Mouse (Mus musculus): ENCODE measurements around the gene Glod5. TPM values are rescaled to one million over a fixed set of nuclear protein-coding genes. Genes with fewer than 3 reads are reported as not detected.
"Not testable (repeated sequence)": the region's sequence is repeated elsewhere in the genome, so short reads cannot be mapped to it uniquely, and the experiment has no call there.

Glod5 gene
- 0.22 and 0.31 TPM in 2 replicates for polyA plus RNA-seq (2012; rRNA removed)

DNA sequence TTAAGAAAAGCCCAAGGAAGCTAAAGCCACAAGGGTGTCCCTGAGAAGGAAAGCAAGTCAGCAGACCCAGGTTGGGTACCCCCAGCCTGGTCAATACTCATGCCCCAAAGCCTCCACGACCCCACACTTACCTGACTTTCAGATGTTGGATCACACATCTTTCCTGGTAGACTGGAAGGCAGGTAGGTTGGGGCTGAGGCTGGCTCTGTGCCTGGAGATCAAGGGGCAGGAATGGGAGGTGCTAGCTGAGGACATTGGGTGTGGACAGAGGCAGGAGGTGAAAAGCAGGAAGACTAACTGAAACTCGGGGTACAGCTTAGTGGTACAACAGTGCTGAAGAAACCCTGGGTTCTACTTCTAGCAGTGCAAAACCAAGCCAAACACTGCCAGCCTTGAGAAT, at the start of gene Glod5:
Gene Glod5 (minus strand): TSS at position 207 of the 400 bp plus-strand sequence.
- DNase-seq (ENCODE audit: low read depth) = no peak

DNA sequence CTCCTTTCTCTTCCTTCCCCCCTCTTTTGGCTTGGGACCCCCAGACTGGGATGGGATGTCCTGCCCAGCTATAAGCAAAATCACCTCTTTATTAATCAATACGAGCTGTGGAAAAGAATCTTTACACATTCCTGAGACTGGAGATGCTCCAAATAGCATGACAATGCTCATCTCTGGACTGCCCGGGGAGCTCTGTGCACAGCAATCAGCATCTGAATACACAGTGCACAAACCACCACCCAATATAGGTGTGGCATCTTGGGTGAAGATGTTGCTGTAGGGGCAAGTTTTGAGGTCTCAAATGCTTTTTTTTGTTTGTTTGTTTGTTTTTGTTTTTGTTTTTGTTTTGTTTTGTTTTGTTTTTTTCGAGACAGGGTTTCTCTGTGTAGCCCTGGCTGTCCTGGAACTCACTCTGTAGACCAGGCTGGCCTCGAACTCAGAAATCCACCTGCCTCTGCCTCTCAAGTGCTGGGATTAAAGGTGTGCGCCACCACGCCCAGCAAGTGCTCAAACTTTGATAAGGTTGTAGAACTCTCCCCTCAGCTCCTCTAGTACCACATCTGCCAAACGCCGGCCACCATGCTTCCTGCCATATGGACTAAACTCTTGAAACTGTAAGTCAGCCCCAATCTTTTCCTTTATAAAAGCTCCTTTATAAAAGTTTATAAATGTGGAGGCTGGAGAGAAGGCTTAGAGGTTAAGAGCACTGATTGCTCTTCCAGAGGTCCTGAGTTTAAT, 32.9 kb upstream of the Glod5 start:
- DNase-seq (ENCODE audit: low read depth) = not testable (repeated sequence)

DNA sequence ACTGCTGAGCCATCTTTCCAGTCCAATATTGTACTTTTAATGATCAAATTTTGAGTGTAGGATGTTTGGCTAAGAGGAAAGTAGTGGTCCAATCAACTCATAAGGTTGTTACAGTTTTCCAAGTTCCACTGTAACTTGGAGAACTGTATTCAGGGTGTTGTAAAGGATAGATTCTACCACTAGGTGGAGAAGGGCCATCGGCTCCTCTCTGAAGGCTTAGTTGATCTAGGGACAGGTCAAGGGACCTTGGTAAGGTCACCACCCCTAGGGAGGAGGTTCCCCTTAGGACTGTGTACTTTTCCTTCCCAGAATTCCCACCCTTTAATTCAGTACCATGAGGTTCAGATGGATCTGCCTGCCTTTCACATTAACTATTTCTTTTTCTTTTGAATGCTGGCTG, 14.7 kb upstream of the Glod5 start:
- DNase-seq (ENCODE audit: low read depth) = no peak

DNA sequence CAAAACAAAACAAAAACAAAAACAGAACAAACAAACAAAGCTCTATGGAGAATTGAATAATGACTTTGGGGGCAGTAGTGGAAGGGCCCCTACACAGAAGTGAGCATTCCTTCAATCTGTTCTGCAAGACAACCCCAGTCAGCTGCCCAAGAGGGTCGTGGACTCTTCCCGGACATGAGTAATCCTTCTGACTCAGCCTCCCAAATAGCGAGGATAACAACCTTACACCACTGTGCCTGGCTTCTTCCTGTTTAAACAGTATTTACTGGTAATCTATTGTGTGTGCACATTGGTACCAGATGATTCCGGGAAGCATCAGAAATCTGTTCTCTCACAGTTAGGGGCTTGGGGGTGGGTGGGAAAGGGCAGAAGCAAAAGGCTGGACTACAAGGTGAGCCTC, 8.5 kb upstream of the Glod5 start:
- DNase-seq (ENCODE audit: low read depth) = no peak

DNA sequence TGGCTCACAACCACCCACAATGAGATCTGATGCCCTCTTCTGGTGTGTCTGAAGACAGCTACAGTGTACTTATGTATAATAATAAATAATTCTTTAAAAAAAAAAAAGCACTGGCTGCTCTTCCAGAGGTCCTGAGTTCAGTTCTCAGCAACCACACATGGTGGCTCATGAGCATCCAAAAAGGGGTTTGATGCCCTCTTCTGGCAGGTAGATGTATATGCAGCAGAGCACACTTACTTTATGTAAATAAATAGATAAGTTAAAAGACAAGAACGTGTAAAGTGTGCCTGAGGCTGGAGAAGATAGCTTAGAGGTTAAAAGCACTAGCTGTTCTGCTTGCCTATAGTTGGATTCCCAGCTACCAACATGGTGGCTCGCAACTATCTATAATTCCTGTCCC, 6.5 kb upstream of the Glod5 start:
- no peak for DNase-seq (ENCODE audit: low read depth)

DNA sequence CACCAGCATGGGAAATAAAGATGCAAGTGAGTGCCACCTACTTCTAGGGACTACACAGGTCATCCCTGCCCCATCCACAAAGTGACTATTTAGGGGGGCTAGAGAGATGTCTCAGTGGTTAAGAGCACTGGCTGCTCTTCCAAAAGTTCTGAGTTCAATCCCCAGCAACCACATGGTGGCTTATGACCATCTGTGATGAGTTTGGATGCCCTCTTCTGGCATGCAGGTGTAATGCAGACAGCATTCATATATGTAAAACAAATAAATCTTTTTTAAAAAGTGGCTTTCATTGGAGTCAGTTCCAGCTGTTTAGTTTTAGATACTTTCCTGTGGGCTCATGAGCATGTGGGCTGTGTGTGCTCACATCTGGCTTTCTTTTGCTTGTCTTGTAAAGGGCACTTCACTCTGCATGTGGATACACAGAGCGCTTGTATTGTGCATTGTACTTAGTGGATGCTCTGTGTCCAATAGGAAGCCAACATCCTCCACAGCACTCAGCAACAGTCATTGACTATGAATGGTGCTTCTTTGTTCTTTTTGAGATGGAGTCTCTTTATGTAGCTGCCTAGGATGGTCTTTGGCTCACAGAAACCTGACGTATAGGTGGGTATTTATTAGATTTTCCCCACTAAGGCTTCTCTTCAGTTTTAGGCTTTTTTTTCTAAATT, 2.0 kb upstream of the Glod5 start:
- no peak for DNase-seq (ENCODE audit: low read depth)

DNA sequence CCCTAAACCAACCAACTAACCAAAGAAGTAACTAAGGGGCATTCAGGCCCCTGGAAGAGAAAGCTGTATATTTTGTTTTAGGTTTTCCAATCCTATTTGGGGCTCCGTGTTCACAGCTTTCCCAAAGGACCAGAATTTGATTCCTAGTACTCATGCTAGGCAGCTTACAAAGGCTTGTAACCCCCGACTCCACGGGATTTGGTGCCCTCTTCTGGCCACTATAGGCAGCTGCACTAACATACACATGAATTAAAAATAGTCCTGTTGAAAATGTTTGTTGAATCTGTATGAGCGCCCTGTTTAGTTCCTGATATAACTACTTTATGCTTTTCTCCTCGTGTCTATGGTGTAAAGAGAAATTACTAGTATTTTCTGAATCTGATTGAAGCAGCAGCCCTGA, 1.1 kb downstream of the Glod5 start:
- no peak for DNase-seq (ENCODE audit: low read depth)

DNA sequence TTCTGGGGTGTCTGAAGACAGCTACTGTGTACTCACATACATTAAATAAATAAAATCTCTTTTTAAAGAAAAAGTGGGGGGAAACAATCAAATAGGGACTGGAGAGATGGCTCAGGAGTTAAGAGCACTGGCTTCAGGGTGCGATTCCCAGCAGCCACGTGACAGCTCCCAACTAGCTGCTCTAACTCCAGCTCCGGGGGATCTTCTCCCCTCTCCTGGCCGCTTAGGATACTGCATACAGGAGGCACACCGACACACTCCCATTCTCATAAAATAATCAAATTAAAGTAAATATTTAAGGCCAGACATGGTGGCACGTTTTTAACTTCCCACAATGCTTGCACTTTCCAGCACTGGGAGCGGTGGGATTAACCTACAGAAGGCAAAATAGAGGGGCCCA, 2.6 kb downstream of the Glod5 start:
- DNase-seq (ENCODE audit: low read depth) = not testable (repeated sequence)

DNA sequence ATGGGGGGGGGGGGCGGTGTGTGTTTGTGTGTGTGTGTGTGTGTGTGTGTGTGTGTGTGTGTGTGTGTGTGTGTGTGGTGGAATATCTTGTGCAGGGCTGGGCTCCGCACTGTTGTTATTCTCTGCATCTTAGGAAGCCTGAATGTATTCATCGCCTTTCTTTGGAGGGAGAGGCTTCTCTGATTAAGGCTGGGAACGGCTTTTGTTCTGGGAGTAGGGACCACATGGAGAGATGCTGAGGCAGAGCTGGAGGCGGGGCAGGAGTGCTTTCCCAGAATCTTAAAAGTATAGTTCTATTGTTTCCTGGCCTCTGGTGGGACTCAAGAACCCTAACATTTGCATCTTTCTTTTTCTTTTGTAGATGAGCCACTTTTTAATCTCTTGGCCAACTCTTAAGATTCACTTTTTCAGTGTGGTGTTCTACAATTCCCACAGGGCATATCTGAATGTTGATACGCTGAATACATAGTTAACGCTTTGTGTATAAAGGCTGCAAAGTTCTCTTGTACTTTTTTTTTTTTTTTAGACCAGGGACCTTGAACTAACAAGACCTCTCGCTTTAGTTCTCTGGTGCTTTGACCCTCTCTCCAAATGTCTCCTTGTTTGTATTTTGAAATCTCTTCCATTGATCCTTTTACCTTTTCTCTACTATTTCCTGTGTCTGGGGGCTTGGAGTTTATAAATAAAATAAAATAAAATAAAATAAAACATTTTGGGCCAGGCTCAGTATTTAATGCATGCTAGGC, 4.5 kb downstream of the Glod5 start:
- no peak for DNase-seq (ENCODE audit: low read depth)

DNA sequence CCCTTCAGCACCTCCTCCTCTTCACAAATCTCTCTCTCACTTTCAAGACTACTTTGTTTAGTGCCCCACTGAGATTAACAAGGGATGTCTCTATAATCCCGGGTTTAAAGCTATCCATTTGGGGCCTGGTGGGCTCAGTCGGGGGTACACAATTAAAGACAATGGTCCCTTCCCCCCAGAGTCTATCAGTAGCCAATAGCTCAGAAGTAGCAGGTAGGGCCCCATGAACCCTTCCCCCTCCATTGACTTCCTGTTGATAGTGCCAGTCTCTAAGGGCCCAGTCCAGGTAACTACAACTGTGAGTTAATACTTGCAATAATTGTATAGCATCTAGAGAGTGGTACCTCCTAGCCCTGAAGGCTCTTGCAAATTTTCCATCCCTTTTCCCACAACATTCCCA, 5.1 kb downstream of the Glod5 start:
- DNase-seq (ENCODE audit: low read depth) = no peak

DNA sequence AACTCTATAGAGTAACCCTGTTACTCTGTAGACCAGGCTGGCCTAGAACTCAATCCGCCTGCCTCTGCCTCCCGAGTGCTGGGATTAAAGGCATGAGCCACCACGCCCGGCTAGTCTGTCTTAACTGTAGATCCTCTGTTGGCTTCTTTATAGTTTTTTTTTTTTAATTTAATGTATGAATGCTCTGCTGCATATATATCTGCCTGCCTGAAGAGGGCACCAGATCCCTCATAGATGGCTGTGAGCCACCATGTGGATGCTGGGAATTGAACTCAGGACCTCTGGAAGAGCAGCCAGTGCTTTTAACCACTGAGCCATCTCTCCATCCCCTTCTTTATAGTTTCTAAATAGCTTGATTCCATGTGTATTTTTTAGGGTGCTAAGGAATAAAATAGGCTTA, 8.9 kb downstream of the Glod5 start:
- DNase-seq (ENCODE audit: low read depth) = not testable (repeated sequence)

DNA sequence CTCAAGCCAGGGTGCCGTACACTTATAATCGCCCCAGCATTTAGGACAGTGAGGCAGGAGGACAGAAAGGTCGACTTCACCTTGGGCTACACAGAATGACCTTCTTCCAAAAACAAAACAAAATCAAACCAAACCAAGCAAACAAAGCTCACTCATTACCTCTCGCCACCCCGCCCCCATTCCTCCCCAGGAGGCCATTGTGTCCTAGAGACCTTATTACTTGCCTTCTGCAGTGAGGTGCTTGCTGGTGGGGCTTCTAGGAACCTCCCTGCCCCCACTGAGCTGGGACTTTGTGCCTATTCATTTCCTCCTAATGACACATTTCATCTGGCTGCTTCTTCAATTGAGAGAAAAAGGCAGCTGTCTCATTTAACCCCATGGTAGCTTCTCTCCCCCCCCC, 9.7 kb downstream of the Glod5 start:
- DNase-seq (ENCODE audit: low read depth) = no peak

DNA sequence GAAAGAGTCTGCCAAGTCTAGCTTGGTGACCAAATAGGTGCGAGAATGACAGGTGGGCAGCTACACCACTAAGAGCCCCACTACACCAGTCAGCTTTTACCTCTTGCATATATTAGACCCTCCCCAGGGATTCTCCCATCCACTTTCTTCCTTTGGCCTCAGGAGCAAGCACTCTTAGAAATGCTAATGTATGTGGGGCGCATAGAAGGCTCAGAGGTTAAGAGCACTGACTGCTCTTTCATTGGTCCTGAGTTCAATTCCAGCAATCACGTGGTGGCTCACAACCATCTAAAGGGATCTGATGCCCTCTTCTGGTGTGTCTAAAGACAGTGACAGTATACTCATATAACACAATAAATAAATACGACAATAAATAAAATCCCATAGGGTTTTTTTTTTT, 15.3 kb downstream of the Glod5 start:
- DNase-seq (ENCODE audit: low read depth) = no peak

DNA sequence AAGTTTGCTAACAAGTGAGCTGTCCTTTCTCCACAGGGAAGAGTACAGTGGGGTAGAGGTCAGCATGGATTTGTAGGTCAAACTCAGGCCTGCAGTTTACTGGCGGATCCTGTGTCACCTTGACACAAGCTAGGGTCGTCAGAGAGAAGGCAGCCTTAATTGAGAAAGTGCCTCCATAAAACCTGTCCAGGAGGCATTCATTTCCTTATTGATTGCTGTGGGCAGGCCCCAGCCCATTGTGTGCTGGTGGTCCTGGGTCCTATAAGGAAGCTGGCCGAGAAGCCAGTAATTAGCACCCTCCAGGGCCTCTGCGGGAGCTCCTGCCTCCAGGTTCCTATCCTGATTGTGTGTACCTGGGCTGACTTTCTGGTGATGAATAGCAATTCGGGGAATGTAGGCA, 16.3 kb downstream of the Glod5 start:
- DNase-seq (ENCODE audit: low read depth) = no peak

DNA sequence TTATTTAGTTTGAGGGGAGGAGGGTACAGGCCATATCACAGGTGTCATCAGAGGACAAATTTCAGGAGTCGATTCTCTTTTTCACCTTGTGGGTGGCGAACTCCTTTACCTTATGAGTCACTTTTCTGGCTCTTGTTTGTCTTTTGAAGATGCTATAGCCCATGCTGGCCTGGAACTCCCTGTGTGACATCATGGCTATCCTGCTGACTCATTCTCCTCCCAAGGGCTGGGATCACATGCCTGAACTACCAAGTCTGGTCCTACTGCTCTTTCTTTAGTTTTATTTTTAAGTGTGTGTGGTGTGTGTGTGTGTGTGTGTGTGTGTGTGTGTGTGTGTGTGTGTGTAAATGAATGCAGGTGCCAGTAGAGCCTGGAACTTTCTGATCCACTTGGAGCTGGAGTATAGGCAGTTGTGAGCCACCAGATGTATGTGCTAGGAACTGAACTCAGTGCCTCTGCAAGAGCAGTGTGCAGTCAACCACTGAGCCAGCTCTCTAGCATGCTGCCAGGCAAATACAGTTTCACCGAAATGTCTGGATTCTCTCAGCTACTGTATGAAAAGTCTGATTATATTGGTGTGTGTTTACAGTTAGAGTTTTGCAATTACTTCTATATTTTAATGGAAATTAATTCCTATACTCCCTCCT, 17.6 kb downstream of the Glod5 start:
- DNase-seq (ENCODE audit: low read depth) = no peak

DNA sequence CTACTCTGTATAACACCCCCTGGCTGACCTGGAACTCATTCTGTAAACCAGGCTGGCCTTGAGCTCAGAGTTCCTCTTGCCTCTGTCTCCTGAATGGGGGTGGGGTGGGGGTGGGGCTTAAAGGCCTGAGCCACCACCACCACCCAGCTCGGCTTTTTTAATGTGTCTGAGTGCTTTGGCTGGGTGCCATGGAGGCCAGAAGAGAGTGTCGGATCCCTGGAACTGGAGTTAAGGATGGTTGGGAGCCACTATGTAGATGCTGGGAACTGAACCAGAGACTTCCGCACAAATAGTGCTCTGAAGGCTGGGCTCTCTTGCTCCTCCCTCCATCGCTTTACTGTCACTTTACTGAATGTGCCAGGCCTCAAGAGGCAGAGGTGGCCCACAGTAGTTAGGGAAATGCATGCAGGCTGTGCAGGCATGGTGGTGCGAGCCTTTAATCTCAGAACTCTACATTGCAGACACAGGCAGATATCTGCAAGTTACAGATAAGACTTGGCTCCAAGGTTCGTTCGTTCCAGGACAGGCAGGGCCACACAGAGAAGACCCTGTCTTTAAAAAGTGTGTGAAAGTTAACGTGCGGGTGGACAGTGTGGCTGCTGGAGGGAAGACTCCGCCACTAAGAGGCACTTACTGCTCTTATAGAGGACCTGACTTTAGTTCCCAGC, 25.1 kb downstream of the Glod5 start:
- no peak for DNase-seq (ENCODE audit: low read depth)

DNA sequence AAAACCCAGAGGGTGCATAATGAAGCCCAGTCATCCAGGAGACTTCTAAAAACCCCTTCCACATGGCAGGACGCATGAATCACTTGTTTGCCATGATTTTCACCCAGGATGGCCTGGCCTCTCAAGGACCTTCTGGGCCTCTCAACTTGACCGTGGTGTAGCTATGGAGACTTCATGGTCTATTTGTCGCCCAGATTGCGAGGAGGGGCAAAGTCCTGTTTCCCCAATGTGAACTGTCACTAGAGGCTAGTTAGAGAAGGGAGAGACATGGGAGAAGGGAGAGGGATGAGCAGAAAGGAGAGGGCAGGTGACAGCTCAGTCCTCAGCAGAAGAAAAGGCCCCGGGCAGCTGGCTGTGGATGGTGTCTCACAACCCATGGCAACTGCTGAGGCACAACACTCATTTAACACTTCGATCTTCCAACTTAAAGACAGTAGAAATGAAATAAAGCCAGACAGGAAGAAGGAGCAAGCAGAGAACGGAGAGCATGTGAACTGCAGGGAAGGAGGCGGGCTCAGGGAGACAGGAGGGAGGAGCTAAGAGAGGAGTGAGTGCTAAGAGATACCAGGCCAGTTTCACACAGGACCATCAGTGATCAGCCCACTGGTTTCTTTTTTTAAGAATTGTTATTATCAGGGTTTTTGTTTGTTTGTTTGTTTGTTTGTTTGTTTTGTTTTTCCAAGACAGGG, 25.8 kb downstream of the Glod5 start:
- DNase-seq (ENCODE audit: low read depth) = no peak

DNA sequence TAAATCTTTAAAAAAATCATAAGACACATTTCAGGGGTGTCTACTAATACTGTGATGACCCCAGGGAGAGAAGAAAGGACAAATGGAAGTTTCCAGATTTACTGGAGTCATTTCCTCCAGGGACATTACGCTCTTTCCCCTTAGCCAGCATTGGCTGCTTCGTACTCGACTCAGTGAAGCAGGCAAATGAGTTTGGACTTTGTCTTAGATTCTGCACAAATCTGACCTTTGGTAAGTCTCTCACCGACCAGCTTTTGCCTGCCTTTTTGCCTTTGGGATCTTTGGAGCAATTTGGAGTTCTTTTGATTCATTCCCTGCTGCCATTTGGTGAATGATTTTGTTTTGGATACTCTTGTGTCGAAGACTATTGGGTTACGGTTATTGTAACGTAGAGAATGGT, 36.9 kb downstream of the Glod5 start:
- no peak for DNase-seq (ENCODE audit: low read depth)

DNA sequence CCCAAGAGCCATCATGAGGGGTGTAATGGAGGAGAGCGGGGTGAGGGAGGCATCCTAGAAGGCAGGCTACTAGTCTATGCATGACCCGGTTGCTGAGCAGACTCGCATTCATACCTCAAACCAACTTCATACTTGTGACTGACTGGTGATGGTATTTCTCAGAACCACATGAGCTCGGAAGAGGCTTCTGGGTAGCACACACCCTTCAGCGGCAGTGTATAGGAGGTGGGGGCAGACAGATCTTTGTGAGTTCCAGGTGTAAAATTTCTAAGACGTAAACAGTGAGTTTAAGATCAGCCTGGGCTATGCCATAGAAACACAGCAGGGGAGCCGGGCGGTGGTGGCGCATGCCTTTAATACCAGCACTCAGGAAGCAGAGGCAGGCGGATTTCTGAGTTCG, 40.4 kb downstream of the Glod5 start, which contains the start of gene Gata1:
Gene Gata1 (minus strand): TSS at position 180 of the 400 bp plus-strand sequence.
- DNase-seq (ENCODE audit: low read depth) = no peak

DNA sequence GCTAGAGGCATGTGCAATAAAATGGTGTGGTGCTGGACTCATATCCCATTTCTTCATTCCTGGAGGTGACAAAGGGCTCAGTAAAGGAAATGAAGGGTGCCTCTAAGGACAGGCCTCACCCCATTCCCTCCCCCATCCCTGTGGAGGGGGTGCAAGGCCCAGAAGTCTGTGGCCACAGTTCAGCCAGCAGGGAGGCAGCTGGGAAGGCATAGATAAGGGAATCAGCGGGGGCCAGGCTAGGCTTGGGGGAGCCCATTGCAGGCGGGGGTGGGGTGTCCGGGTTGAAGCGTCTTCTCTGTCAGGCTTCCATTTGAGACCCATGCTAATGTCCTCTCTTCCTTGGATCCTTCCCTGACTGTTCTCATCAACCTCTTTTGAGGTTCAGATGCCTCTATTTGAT, 47.0 kb downstream of the Glod5 start:
- DNase-seq (ENCODE audit: low read depth) = no peak

DNA sequence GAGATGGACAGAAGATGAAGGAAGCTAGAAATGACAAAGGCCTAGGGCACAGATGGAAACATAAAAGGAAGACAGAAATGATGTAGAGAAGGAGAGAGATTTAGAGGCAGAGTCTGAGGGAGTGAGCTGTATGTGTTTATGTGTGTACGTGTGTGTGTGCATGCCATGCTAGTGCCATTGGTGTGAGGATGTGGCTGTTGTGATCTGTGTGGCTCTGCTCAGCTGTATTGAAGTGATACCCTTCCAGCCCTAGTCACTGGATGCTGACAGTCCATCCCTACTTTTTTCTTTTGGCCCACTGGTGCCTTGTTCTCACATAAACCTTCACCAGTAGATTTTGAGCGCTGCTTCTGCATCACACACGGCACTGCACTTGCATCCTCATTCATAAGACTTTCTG, 49.4 kb downstream of the Glod5 start:
- no peak for DNase-seq (ENCODE audit: low read depth)
